Mouse (Mus musculus) kidney, postnatal 25 days (tissue): ENCODE measurements around the gene Pym1.
"Not testable (repeated sequence)": the region's sequence is repeated elsewhere in the genome, so short reads cannot be mapped to it uniquely, and the experiment has no call there.

Experiments
- DNase-seq, 2 experiments: peaks; one replicate each; pipeline ENCODE4 v3.0.0; 2021; ENCODE audit warnings: mixed read lengths in 2 of 2

The Pym1 gene

DNA sequence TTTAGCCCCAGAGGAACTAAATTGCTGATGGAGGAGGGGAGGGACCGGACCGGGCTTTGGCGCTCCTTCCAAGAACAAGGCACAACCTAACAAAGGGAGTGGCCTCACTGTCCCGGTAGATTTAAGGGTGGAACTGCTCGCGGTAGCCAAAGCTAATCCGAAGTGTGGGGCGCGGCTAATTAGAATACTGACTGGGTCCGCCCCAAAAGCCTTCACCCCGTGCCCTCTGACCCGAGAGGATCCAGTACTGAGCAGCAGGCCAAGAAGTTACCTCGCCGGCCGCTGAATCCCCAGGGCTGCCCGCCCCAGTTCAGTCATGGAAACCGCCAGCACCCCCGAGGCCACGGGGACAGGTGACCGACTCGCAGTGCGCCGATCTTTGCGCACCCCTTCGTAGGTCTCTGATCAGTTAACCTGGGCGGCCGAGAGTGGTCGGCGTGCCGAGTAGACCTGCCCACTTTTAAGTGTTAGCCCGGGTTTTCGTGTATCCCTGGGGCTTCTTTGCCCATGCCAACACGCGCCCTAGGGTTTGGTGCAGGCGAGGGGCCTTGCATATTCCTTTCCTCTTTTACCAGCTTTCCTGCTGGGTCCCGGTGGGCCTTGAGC, at the start of gene Pym1:
Gene Pym1, plus strand, starts transcription at position 244 of the 606 bp plus-strand sequence.
- peak; percentile 89 to 94 for DNase-seq

DNA sequence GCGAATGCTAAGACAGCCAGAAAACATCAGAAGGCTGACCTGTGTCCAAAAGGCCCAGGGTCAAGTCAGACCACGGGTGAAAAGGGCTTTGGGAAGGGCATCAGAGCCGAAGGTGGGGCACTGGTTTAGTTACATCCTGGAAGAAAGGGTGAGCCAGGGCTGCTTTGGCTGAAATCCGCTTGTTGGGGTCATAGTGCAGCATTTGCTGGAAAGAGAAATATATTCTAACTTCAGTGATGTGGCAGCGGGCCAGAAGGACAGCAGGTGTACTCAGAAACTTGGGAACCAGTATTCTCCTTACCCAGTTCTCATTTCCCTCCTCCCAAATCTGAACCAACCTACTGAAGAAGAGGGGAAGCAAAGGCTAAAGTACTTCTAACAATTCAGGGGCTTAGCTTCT, 48.7 kb upstream of the Pym1 start:
- DNase-seq, result peak; percentile 77 to 80

DNA sequence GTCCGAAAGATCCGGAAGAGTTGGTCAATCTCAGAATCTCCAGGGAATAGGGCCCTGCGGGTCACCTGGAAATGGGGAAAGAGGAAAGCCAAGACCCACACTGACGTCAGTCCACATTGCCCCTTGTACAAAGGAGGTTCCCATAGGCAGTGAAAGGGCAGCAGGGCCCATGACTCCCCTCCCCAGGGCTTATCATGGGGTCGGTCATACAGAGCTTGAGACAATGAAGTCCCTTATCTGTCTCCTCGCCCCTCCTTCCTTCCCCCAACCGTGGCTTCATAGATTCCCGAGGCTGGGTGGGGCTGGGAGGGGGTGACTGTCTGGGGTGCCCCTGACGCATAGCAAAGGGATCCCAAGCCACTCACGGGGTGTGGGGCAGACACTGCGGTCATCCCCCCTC, 48.1 kb upstream of the Pym1 start:
- no peak for DNase-seq

DNA sequence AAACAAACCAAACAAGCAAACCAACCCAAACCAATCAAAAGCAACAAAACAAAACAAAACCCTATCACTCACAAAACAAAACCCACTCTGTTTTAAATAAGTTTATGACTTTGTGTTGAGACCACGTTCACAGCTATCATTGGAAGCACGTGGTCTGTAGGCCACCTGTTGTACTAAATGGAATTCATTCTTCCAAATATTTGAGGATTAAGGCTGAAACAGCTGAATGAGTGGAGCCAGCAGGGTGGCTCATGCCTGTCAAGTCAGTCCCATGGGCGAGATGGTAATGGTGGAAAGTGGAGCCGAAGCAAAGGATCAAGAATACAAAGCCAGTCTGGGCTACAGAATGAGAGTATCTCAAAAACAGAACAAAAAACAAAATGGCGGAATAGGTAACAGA, 47.0 kb upstream of the Pym1 start:
- no peak for DNase-seq

DNA sequence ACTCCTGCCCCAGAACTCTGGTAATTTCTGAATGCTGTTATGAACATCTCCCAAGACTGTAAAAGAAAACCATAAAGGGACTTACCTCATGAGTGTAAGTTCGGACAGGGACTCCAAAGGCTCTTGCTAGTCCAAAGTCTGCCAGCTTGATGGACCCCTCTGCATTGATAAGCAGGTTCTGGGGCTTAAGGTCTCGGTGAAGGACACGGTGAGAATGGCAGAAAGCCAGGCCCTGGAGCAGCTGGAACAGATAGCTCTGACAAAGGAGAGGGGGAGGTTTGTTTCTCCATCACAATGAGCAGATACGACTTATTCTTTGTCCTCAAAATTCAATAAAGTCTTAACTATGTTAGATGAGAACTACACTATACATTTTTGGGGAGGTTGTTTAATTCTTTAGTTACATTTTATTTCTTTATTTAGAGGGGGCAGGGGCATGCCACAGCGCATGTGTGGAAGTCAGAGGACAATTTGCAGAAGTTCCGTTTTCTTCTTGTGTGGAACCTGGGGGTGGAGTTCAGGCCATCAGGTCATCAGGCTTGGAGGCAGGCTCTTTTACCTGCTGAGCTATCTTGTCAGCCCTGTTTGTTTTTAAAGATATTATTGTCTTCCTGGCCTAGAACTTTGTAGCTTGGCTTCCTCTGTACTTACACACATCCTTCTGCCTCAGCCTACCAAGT, 45.2 kb upstream of the Pym1 start:
- DNase-seq, result no peak

DNA sequence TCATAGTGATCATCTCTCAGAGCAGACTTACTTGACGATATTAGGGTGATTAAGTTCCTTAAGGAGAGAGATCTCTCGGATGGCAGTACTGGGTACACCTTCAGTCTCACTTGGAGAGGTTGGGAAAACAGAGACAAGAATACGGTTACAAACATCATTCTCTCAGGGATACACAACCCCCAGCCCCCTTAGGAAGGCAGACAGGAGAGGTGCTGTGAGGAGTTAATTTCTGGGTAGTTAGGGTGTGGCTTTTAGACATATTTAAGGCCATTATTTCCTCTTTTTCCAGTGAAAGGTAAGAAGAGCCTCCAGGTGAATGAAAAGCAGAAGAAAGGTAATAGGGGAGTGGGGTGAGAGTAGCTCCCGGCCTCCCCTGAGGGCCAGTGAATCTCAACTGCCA, 43.8 kb upstream of the Pym1 start, which contains the start of gene Pmel:
Gene Pmel, plus strand, starts transcription at position 301 of the 400 bp plus-strand sequence.
- DNase-seq, result no peak

DNA sequence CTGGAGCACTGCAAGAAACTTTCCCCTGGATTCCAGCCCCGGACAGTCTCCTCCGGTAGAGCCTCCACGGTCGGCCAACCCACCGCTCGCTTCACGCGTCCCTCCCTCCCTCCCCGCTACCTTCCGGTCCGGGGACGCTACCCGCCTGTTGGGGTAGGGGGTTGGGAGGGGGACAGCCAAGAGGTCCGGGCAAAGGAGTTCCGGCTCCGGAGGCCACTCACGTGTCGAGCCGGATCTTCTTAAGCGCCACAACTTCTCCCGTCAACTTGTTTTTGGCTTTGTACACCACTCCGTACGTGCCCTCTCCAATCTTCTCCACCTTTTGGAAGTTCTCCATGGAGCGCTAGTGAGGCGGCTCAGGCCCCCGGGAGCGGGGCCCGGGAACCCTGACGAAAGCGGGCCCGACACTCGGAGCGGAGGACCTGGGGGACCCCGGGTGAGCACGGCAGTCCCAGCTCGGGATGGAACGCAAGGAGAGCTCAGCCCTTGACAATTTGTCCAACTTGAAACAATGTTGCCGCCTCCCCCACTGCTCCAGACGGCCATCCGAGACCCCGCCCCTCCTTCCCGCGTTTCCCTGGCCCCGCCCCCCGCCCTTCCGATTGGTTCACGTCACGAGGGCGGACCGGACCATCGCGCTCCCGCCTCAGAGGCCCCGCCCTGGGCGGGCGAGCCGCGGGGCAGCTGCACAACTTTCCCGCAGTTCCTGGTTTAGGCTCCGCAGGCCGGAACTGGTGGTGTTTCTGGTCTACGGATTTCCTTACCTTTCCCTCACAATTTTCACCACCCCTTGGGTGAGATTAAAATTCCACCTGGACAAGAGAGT, 43.0 kb upstream of the Pym1 start, which contains the start of gene Cdk2:
Gene Cdk2, minus strand, starts transcription at position 541 of the 826 bp plus-strand sequence.
- DNase-seq, result peak; percentile 96 to 97

DNA sequence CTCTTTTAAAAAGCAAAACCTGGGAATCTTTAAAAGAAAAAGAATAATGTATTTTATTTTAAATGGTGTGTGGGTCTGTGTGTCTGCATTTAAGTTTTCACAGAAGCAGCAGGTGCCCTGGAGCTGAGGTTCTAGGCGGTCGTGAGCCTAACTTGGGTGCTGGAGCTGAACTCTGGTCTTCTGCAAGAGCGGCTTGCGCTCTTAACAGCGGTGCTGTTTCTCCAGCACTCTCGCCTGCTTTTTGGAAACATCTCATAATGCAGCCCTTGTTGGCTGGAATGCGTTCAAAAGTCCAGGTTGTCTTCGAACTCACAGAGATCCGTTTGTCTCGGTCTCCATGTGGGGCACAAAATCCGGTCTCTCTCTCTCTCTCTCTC, 42.4 kb upstream of the Pym1 start:
- DNase-seq, result peak in 1 of 2 experiments; percentile 12

DNA sequence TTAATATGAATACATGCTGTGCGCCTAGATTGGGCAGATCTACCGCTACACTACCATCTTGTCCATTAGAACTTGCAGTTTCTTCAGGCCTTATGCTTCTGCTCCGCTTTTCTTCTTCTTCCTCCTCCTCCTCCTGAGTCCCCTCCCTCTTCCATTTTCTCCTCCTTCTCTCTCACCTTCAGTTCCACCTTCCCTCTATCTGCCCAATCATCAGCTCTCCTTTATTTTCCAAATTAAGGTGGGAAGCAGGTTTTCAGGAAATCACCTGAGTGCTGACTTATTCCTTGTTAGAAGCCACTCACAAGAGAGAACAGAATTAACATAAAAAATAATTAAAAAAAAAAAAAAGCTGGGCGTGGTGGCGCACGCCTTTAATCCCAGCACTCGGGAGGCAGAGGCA, 36.4 kb upstream of the Pym1 start:
- DNase-seq, result not testable (repeated sequence)

DNA sequence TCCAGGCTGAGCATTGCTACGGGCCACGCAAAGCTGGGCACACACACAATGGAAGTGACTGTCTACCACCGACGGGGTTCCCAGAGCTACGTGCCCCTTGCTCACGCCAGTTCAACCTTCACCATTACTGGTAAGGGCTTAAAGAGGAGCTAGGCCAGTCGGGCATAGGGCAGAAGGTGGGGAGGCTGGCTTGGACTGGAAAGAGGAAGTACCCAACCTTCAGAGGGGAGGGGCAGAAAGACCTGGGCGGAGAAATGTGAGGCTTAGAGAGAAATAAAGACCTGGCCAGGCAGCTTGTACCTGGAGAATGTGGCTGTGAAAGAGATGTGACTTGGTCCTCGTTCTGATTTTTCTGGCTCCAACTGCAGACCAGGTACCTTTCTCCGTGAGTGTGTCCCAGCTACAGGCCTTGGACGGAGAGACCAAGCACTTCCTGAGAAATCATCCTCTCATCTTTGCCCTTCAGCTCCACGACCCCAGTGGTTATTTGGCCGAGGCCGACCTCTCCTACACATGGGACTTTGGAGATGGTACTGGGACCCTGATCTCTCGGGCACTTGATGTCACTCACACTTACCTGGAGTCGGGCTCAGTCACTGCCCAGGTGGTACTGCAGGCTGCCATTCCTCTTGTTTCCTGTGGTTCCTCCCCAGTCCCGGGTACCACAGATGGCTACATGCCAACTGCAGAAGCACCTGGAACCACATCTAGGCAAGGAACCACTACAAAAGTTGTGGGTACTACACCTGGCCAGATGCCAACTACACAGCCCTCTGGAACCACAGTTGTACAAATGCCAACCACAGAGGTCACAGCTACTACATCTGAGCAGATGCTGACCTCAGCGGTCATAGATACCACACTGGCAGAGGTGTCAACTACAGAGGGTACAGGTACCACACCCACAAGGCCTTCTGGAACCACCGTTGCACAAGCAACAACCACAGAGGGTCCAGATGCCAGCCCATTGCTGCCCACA, 31.8 kb upstream of the Pym1 start:
- DNase-seq, result peak in 1 of 2 experiments; percentile 15

DNA sequence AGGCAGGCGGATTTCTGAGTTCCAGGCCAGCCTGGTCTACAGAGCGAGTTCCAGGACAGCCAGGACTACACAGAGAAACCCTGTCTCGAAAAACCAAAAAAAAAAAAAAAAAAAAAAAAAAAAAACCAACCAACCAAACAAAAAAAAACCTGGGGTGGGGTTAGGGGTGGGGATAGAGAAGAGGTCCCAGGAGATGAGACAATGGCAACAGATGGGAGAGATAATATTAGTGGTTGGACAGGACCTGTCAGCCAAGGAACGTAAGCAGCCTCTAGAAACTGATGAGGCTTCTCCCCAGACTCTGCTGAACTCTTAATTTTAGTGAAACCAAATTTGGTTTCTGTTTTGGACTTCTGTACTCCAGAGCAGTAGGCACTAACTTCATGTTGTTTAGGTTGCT, 22.2 kb upstream of the Pym1 start:
- DNase-seq, result not testable (repeated sequence)

DNA sequence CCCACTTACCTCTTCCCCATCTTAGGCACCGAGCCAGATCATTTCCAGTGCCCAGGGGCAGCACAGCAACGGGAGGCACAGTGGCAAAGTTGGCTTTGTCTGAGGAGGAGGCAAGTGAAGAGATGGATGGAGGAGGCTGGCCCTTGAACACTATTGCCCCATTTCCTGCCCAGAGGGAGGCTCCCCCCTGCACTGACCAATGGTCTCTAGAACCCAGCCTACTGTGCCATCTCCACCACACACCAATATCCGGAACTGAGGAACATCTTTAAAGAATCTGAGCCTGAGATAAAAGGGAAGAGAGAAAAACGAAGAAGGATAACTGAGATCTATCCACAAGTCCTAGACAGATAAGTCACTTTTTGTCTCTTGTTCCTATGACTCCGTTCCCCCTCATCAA, 19.6 kb upstream of the Pym1 start:
- DNase-seq, result no peak

DNA sequence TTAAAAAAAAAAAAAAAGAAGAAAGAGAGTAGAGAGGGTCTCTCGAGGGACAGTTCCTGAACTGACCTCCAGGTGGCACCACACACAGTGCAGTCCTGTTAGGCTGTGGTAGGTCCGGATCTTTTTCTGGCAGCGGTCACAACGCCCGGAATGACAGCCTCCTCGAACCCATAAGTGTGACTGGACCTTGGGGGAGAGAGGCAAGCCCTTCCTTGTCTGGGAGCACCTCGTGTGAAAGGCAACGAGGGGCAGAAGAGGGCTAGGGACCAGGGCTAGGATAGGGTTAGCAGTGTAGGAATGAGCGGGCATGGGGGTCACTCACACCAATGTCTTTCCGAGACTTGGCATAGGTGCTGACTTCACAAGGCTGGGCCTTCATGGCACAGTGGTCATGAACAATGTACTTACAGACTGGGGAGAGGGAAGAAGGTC, 16.7 kb upstream of the Pym1 start:
- peak; percentile 81 to 89 for DNase-seq

DNA sequence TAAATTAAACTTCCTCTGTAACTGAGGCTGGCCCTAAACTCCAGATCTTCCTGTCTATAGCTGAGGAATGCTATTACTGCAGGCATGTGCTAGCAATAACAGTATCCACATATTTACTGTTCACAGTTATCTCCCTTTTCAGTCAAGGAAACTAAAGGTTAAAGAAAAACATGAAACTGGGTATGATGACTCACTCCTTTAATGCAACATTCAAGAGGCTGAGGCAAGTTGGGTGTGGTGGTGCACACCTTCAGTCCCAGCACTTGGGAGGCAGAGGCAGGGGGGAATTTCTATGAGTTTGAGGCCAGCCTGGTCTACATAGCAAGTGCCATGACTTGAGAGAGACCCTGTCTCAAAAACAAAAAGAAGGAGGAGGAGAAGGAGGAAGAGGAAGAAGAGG, 15.7 kb upstream of the Pym1 start:
- no peak for DNase-seq

DNA sequence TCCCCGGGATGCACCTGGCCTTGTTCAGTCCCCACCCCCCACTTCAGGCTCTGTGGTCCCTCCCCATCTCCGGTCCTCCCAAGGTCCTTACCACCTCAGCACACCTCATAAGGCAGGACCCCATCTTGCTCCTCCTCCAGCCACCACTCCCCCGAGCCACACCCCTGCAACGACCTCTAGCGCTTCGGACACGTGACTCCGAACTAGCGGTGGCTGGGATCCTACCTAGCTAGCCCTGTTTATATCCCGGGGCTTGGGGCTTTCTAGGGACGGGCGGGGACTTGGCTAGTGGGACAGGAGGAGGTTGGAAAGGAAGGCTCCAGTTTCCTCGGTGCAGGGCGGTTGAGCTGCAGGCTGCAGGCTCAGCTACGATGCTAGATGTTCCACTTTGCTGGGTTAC, 10.3 kb upstream of the Pym1 start:
- DNase-seq, result peak; percentile 10 to 61

DNA sequence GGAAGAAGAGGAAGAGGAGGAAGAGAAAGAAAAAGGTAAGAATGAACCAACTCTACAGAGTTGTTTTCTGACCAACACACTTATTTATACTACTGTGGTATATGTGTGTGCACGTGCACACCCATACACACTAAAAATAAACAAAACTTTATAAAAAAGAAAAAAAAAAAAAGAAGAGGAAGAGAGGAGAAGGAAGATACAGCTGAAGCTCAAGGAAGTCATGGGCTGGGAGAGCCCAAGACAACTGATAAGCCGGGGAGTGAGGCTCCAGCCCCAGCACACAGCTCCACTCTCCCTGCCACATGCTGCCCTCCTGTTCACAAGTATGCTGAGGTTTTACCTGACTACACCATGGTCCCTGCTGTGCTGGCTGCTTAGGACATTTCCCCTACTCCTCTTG, 7.4 kb upstream of the Pym1 start:
- no peak for DNase-seq

DNA sequence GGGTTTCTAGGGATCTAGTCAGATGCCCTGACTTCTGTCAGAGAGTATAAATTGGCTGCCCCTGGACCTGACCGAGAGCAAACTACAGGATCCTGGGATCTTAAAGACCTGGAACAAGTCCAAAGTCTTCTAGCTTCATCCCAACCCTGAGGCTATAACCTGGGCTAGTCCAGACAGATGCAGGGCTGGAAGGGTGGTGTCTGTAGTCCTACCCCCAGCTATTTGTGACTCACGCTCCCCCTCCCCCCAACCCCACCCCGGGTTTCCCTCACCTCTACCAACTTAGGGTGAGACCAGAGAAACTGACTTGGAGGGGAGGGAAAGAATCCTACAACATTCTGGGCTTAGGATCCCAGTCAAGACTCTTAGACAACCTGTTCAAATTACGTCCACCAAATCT, 5.1 kb upstream of the Pym1 start:
- DNase-seq, result no peak

DNA sequence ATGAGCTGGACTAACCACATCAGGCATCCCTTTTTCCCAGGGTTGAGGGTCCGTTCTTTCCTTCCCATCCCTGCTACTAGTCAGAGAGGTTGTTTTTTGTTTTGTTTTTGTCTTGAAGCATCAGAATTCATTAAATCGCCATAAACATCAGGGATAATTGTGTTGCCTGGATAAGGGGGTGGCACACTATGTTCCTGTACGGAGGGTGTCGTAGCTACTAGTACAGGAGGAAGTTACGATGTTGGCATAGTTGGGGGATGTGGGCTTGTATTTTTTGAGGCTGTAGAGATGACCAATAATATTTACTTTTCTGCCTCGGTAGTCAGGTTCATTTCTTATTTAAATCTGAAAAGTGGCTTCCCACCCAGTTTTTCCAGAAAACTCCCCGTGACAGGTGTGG, 4.5 kb upstream of the Pym1 start:
- DNase-seq, result no peak

DNA sequence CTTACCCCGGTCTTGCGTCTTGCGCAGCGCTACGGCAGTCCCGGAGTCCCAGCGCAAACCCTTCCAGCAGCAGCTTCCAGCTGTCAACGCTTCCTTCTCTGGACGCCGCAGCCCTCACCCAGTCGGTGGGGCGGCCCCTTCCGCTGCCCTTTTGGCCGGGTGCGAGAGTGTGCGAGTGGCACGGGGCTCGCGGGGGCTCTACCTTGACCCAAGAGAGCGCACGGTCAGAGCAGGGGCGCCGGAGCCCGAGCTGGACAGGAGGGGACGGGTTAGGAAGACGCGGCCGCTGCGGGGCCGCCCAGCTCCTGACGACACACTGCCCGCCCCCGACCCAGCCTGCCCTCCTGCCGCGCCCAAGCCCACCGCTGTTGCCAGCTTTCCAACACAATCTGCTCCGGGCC, 3.9 kb upstream of the Pym1 start:
- DNase-seq, result peak; percentile 66 to 88

DNA sequence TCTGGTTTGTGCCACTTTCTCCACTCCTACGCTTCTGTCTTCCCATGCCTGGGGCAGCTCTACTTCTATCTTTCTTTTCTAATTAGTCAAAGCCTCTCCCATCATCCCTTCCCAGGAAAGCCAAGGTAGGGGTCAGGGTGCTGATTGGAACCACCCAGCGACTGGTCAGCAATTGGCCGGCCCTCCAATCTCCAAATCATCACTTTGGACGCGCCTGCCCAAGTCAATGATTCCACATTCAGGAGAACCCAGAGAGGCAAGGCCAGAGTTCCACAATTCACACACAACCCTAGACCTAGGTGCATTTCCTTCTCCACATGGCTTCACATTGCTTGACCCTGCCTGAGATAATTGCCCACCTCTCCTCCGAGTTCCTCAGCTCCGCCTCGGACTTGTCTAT, 3.5 kb upstream of the Pym1 start:
- DNase-seq, result peak; percentile 45 to 78

DNA sequence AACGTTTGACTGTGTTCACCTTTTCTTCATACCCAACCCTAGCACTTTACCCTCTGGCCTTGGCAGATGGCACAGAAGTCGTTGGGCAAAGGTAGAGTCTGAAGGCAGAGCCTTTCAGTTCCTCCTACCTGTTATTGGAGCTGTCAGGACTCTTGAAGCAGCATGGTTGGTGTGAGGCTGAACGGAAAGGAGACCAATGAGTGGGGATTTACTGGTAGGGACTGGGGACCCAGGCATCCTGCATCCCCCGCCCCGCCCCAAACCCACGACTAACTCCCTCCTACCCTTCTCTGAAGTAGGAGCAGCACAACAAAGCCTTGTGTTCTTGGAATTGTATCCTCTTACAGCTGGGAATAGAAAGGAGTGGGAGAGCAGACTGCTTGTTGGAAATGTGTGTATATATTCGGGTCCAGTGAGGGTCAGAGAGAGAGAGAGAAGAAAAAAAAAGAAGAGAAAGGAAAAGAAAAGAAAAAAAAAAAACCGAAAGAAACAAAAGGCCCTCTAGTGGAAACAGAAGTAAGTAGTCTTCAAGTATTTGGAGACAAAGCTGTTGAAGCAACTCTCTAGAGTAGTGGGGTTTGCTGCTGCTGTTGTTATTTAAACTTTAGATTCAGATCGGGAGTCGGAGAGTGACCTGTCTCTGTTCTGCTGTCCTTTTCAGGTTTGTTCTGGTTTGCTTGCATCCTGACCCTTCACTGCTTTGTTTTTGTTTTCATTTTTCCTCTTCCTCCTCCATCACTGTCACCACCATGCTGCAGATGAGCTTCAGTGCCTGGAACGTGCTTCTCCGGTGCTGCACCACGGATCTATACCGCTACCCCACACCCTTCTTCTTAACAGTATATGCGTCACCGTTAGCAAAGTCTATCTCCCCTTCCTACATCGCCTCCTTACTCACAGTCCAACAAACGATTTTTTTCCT, 2.7 kb upstream of the Pym1 start, which contains the start of gene Dgka:
Gene Dgka, minus strand, starts transcription at position 176 of the 922 bp plus-strand sequence.
- DNase-seq, result peak; percentile 14 to 52
